Mouse (Mus musculus): ENCODE measurements around the gene Trim39.

Trim39 gene

DNA sequence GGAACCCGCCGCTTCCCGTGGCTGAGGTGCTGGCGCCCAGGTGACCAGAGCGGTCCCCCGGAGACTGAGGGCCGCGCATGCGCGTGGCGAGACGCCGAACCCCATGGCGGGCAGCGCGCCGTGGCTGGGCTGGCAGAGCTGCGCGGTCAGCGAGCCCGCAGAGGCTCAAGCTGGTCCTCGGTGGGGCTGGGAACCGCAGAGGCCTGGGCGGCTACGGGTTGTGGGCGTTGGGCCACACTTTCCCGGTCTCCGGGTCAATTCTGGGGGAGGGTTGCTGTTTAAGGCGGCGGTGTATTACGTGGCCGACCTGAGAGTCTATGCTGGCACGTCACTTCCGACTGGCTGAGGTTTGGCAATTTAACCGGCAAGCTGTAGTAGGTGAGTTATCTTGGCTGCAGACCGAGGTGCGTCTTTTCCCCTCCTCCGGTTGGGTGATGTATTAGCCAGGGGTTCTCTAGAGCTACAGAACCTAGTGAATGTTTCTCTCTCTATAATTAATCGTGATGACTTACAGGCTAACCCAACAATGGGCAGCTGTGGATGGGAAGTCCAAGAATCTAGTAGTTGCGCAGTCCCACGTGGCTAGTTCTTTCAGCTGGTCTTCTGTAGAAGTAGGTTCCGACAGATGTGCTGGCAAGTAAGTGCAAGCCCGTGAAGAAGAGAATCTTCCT, at the start of gene Trim39:
TSS of gene Trim39 (minus strand) at position 662 of the 671 bp plus-strand sequence.
- DNase-seq (ENCODE audit: low read depth) = peak; percentile 79

DNA sequence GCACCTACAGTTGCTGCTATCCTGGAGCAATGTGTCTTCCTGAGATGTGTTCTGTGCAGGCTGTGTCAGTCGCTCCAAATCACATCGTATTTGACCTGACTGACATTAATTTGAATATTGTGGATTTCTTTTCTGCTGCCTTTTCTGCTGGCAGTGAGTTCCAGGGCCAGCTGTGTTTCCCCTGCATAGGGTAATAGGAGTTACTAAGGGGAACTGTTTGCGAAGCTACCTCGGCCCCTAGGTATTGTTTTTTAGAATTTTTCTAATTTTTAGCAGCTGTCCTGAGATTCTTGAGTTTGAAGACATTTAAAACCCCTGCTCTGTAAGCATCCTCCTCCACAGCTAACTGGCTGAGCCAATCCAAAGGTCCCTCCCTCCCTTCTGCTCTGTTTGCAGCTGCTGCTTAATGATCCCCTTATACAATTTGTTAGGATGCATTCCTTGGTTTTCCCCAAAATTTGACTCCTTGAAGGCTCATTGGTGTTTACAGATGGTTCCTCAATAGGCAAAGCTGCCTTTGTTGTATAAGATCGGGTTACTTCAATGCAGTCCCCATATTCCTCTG, 43.7 kb upstream of the Trim39 start:
- no peak for DNase-seq (ENCODE audit: low read depth)

DNA sequence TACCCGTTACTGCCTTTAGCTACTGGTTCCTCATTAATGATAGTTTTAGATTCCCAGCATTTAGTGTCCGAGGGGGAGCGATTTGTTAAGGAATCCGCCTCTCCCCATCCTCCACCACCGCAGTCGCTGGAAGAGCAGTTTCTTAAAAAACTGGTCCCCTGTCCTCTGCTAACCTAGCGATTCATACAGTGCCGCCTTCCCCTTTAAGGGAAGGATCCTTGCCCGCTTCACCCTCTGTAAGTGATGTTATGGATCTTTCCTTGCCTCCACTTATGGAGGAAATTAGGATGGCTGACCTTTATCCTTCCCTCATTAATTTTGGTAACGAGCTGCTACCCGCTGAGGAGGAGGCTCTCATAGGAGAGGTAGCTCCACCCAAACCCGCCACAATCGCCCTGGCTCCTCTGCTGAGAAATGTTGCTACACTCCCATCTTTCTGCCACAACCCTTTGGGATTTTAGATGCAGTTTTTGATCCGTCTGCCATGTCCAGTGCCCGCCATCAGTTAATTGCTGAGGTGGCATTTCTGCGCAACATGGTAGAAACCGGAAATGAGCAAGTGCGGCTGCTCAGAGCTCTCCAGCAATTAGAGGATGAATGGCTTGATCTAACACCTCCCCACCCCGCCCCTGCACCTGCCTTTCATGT, 43.1 kb upstream of the Trim39 start:
- DNase-seq (ENCODE audit: low read depth) = peak; percentile 17

DNA sequence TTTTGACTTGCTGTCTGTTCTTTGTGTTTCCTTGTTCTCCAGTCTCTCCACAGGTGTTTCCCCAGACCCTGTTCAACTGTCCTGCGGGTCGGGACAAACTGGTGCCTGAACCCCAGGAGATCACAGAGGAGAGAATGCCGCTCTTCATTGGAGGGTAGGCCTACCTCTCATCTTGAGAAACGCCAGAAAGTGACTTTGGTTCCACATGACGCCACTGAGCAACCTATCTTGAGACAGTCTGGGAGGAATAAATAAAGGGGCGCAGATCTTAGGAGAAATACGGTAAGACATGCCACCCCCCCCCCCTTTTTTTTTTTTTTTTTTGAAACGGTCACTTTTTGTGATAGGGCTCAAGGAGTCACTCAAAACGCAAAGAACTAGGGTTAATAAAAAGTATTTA, 42.5 kb upstream of the Trim39 start:
- DNase-seq (ENCODE audit: low read depth) = peak; percentile 7

DNA sequence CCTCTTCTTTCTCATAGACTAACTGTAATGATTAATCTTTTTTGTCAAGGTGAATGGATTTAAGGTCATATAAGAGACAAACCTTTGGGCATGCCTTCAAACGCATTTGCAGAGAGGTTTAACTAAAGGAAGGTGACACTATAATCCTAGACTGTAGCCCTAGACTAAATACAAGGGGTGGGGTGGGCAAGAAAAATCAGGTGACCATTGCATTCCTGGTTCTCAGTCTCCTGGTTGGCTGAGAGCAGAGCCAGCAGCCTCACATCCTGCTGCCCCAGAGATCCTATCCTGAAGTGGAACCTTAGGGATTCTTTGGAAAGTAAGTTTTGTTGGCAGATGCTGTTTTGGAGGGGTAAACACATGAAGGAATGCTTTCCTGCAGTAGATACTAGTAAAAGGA, 37.2 kb upstream of the Trim39 start:
- DNase-seq (ENCODE audit: low read depth) = no peak

DNA sequence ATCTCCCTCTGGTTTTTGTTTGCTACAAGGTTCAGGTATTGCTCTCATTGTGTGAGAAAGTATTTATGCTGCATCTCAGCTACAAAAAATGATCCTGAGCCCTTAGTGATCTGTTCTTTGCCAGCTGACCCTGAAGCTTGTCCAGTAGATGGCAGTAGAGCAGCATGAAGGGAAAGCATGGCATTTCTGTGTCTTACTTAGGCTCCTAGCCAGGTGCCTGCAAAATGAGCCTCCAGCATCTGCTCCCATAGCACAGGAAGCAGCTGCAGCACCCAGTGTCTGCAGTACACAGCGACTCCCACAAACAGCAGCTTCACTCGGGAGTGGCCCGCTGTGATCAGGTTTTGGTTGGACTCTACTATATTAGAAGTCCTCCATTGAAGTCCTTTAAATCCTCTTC, 36.8 kb upstream of the Trim39 start:
- peak; percentile 19 for DNase-seq (ENCODE audit: low read depth)

DNA sequence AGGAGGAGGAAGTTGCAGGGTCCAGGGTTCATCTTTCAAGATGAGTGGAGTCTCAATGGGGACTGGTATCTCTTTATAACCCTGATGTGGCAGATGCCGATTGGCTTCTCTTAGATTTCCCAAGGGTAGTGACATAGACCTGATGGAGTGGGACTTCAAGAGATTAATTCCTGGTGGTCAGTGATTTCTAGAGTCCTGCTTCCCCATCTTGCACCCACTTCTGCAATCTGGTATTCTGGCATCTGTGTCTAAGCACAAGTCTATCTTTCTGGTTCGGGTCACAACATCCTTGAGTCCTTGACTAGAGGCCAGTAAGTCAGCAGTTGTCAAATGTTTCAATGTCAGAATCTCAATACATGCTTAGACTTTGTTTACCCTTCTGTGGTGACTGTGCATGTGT, 14.3 kb upstream of the Trim39 start, which contains the start of gene H2-M10.2:
TSS of gene H2-M10.2 (minus strand) at position 101 of the 400 bp plus-strand sequence.
- no peak for DNase-seq (ENCODE audit: low read depth)

DNA sequence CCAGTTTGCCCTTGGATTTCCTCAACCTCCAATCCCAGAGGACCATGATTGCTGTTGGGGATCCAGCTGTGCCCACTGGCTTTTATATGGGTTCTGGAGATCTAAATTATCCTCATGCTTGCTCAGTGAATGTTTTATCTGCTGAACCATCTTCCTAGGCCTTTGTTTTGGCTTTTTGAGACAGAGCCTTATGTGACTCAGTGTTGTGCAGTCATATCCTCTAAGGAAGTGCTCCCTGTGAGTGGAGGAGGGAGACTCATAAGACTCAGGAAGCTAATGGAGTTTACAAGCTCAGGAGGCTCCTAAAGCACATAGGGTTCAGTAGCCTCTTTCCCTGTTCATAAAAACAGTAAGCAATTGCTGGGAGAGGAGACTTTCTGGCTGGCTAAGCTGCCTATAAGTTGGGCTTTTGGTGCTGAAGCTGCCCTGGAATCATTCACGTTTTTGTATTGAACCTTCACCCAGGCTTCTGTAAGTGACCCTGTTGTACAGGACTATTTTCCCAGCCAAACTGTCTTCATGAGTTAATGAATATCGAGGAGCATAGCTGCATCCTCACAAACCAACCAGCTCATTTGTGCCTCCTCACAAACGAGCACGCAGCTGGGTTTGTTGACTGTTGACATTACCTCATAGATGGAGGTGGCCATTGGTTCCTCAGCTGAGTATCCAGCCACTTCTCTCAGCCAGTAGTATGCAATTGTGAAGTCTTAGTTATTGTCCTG, 9.6 kb upstream of the Trim39 start:
- DNase-seq (ENCODE audit: low read depth) = no peak

DNA sequence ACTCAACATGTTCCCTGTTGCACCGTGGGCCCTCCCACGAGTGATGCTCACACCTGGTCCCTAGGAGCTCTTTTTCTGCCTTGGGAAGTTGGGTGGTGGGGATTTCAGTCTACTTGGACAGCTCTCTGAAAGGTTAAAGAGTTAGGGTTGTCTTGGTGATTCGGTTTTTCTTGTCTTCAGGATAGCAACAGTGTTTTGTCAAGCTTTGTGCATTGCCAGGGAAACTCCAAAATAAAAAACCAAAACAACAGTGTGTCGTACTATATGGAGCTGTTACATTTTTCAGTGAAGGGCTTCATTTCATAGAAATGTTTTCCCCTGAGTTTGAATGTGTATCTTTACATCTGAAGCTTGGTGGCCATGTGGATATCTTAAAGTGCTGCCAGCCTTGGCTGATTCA, 2.7 kb upstream of the Trim39 start:
- DNase-seq (ENCODE audit: low read depth) = no peak

DNA sequence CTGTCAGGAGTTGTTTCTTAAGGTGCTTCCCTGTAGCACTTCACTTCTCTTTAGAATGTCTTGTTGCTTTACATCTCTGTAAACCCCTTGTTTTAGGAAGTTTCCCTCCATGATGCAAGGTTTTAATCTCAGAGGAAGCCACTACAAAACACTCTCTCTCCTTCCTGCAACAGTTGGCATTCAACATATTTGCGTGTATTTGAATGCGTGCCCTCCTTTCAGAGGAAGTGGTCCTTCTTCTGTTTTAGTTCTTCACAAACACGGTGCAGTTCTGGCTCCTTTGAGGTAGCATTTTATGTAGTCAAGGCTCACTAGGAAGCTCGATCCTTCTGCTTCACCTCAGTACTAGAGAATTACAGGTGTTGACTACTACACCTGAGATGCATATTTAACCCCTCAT, 1.7 kb upstream of the Trim39 start:
- no peak for DNase-seq (ENCODE audit: low read depth)

DNA sequence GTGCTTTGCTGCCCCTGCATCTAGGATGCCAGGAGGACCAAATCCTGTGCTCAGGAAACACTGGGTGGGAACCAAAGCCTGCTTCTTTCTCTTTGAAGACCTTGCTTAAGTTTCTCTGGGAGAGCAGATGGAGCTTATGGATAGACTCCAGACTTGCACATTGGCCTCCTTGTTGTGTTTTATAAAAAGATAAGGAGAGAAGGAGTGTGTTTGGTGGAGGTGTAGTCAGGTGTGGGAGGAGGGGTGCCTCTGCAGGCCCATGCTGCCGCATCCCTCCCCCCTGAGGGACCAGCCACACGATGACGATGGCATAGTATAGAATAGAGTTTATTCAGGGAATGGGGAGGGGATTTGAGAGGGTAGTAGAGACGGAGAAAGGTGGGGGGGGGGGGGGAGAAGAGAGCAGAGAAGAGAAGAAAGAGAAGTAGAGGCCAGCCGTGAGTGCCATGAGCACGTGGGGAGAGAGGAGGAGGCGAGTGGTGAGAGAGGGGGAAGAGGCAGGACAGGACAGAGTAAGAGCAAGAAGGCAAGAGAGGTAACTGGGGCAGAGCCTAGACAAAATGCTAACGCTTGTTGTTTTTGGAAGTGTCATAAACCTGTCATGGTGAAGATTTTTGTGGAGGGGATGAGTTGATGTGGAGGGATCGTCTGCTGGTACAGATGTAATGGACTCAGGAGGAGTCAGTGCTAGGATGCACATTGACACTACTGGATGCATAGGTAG, 758 bp upstream of the Trim39 start:
- DNase-seq (ENCODE audit: low read depth) = no peak

DNA sequence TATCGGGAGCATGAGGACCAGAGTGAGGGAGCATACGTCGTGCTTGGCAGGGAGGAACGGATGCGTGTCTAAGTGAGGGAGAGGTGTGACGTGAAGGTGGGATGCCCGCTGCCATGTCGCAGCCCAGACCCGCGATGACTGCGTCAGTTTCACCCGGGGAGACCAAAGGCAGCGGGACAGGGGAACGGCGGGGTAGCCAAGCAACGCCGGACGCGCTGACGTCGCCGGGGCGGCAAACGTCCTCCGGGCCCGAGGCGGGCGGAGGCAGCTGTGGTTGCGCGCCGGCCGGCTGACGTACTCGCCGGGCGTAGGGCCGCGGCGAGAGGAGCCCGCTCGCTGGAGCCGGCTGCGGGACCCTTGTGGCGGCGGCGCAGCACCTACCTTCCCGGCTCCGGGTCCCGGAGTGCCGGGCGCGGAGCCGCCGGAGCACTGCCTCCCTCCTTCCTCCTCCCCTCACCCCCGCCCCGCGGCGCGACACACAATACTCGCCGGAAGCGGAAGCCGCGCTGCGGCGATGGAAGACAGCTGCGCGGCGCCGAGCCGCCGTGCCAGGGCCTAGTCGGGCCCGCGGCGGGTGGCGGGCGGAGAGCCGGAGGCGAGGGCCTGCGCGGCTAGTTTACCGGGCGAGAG, 976 bp downstream of the Trim39 start:
- peak; percentile 65 for DNase-seq (ENCODE audit: low read depth)

DNA sequence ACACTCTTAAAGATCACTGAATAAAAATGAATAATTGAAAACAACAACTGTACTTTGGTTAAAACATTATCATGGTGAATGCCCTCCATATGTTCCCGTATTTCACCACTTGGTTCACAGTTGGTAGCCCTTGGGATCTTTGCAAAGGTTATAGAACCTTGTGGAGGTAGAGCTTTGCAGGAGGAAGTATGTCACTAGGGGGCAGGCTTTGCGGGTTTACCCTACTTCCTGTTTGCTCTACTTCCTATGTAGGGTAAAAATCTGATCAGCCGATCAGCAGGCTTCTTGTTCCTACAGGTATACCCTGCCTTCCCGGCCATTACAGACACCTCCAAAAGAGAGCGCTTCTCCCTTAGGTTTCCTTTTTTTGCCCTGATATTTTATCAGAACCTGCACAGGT, 6.2 kb downstream of the Trim39 start:
- peak; percentile 17 for DNase-seq (ENCODE audit: low read depth)

DNA sequence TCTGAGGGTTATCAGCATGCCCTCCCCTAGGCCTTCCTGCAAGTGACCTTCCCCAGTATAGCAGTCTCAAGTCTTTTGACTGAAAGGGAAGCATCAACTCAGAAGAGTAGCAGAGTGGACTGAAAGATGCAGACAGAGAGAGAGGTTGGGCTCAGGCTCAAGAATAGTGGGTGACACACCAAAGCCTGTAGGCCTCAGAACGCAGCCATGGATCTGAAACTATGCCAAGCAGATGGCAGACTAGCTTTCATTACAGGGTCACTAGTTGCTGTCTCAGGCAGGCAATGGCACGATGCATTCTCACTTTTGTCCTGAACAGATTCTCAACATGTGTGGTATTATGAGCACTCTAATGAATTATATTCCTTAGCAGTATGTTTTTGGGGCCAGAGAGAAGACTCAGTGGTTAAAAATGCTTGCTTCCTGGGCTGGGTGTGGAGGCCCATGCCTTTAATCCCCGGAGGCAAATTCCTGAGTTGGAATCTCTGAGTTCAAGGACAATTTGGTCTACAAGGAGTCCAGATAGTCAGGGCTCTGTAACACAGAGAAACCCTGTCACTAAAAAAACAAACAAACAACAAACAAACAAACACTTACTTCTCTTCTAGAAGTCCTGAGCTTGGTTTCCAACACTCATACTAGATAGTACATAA, 7.6 kb downstream of the Trim39 start:
- DNase-seq (ENCODE audit: low read depth) = no peak

DNA sequence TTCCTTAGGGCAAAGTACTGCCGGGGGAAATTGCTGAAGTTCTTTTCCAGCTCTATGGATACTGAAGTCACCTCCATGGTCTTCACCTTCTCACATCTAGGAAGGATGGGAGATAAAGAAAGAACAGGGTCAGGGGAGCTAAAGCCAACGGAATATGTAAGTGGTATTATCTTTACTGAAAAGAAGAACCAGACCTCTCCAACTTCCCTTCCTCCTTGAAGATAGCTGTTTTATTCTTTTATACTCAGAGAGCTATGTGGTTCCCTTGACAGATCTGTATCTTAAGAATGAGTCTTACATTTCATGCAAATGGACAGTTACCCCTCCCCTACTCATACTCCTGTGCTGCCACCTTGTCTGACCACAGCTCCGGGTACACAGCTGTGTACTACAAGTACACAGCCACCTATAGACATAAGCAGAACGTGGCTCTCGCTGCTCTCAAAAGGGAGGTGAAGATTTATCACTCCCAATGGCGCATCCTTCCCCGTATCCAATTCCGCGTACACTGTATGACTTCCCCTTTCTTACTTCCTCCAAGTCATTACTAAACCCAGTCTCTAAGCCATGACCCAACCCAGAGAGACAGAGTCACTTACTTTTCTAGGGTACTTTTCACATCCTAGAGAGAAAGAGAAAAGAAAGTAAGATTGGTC, 10.4 kb downstream of the Trim39 start:
- no peak for DNase-seq (ENCODE audit: low read depth)

DNA sequence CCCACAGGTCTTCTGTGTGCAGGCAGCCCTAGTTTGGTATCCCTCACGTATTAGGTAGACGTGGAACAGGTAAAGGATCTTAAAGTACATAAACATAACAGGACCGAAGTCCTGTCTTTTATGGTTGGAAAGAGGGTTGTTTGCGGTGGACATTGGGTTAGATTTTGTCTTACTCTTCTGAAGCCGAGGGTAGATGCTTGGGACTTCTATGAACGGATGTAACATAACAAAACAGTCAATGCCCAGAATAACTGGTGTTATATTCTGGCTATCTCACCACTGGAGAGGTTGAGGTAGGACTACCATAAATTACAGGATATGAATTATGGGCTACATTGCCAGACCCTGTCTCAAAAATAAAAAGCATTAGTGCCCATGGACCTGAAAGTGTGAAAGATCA, 14.1 kb downstream of the Trim39 start, which contains the start of gene Rpp21:
TSS of gene Rpp21 (minus strand) at position 101 of the 400 bp plus-strand sequence.
- no peak for DNase-seq (ENCODE audit: low read depth)

DNA sequence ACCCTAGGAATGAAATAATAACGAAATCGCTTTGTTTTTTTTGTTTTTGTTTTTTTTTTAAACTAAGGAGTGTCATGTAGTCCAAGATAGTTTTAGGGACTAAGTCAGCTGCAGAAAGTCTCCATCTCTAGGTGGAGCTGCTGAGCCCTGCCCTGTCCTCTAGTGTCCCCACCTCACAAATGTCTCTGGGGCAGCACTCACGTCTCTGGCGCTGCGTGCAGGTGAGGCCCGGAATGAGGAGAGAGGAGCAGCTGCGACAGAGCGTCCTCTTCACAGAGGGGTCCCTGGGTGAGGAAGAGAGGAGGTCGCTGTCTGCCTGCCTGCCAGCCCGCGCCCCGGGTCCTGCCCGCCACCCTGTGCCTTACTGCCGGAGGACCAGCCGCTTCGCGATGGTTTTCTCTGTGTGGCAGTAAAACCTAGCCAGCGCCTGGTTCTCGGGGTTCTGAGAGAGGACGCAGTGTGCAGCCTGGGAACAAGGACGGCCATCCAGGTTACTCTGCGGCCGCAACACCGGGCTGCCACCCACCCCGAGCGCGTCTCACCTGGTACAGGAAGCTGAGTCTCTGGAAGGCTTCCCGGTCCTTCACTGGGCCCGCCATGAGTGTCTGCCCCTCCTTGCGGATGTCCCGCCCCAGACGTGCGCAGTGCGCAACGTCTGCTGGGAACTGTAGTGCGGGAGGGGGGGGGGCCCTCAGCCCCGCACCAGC, 14.7 kb downstream of the Trim39 start:
- peak; percentile 48 for DNase-seq (ENCODE audit: low read depth)

DNA sequence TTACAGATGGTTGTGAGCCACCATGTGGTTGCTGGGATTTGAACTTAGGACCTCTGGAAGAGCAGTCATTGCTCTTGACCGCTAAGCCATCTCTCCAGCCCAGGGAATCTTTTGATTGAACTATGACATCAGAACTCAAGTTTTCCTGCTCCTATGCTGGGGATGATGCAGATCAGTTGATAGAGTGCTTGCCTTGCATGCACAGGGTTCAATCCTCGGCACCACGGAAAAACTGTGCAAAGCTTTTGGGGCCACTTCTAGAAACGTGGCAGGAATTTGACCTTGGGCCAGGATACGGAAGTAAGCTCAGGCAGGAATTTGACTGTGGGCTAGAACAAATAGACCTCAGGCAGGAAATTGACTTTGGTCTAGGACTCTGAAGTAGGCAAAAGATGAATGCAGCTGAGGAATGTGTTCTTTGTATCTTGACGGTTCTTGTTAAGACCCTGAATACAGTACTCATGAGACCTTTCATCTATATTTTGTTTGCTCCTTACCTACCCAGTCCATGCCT, 18.9 kb downstream of the Trim39 start:
- no peak for DNase-seq (ENCODE audit: low read depth)

DNA sequence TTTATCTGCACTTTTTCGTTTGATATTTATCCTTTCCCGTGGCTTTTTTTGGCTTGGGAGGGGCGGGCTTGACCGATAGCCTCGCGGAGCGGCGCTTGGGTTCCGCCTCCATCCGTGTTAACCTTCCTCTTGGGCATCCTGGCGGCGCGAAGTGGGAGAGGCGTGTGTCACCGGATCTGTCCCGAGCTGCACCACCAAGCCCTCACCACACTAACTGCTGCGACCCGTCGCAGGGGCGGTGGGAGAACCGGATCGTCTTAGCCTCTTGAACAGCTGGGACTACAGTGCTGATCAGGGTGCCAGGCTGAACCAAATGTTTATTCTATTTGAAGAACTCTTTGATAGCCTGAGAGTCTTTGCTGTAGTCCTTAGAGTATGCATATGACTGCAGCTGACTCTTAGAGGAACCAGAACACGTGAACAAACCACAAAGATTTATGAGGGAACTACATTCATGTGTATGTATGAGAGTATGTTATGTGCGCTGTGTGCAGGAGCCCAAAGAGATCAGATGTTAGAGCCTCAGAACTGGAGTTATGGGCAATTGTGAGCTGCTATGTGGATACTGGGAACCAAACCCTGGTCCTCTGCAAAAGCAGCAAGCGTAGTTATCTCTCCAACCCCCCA, 19.7 kb downstream of the Trim39 start:
- no peak for DNase-seq (ENCODE audit: low read depth)
